Mouse (Mus musculus): ENCODE results near the gene Acot5. TPM values are rescaled to one million over a fixed set of nuclear protein-coding genes. Genes with fewer than 3 reads are reported as not detected.

Gene Acot5
- total and polyA plus RNA-seq, 3 experiments = not detected

DNA sequence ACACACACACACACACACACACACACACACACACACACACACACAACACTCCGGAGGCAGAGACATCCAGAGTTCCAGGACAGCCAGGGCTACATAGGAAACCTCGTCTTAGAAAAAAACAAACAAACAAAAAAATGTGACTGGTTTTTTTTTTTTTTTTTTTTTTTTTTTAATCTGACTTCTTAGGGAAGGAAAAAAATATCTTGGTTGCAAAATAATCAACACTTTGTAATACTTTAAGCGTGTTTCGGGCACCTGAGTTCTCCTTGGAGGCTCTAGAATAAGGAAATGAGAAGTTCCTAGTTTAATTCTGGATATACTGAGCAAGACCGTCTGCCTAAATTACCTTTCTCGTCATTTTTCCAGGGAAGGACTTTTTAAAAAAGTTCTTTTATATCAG, 44.6 kb downstream of the Acot5 start:
- Histone ChIP-seq H3K9ac (ENCODE audit: control insufficient read depth, low read depth, low read length, poor library complexity, severe bottlenecking) (peak overlapping the region; percentile 70), H3K27me3 (ENCODE audit: control insufficient read depth in 1 of 2, insufficient read depth in 2 of 2, low read length in 2 of 2) (no peaks in the 10 kb centered on the region), H3K27ac (ENCODE audit: control insufficient read depth, low read depth, low read length) (no peak overlapping the region), H3K4me3 (ENCODE audit: control insufficient read depth in 1 of 2, insufficient read depth in 1 of 2, low read depth in 2 of 2, low read length in 2 of 2) (peak overlapping the region; percentile 64 to 87), H3K4me1 (ENCODE audit: control insufficient read depth in 1 of 2, insufficient read depth in 2 of 2, low read length in 2 of 2) (peaks cover 0 to 4% of the 10 kb centered on the region in 2 experiments; a peak in 1 of 4 replicates), H3K79me2 (ENCODE audit: control insufficient read depth, insufficient read depth, low read length, poor library complexity) (no peaks in the 10 kb centered on the region), H3K36me3 (ENCODE audit: control insufficient read depth in 1 of 2, insufficient read depth in 2 of 2, low read length in 2 of 2) (peaks cover 0 to 3% of the 10 kb centered on the region in 2 experiments; a peak in 2 of 4 replicates), H3K9me3 (replicated peaks; ENCODE audit: insufficient read depth, low read length) (no peaks in the 10 kb centered on the region)
- TF ChIP-seq ZNF384 (IDR thresholded peaks at IDR 0.05; ENCODE audit: low read depth, low read length) = peak; percentile 82; the same call in 1 of the 2 replicates
- TF ChIP-seq ZMIZ1 (IDR thresholded peaks at IDR 0.05; ENCODE audit: low read depth, low read length) = no peak
- DNase-seq (ENCODE audit: low read depth, low spot score) = peak; percentile 17

- H3K9me3 ChIP-seq (replicated peaks; ENCODE audit: insufficient read depth, low read length) = no peaks in the 10 kb centered on the region
- no peak within 1 kb of the TSS for H3K27ac ChIP-seq (ENCODE audit: control insufficient read depth, low read depth, low read length)
- H3K4me1 ChIP-seq (ENCODE audit: control insufficient read depth in 1 of 2, insufficient read depth in 2 of 2, low read length in 2 of 2) = peaks cover 0 to 4% of the 10 kb centered on the region in 2 experiments; a peak in 2 of 4 replicates
- peak; percentile 94 for DNase-seq (ENCODE audit: low read depth, low spot score)
- H3K79me2 ChIP-seq (ENCODE audit: control insufficient read depth, insufficient read depth, low read length, poor library complexity) = no peaks in the 10 kb centered on the region
- H3K9ac ChIP-seq (ENCODE audit: control insufficient read depth, low read depth, low read length, poor library complexity, severe bottlenecking) = peak within 1 kb of the TSS; percentile 70
- peak within 1 kb of the TSS; percentile 72 to 87 for H3K4me3 ChIP-seq (ENCODE audit: control insufficient read depth in 1 of 2, insufficient read depth in 1 of 2, low read depth in 2 of 2, low read length in 2 of 2)
- no peaks in the 10 kb centered on the region for H3K27me3 ChIP-seq (ENCODE audit: control insufficient read depth in 1 of 2, insufficient read depth in 2 of 2, low read length in 2 of 2)
- H3K36me3 ChIP-seq (ENCODE audit: control insufficient read depth in 1 of 2, insufficient read depth in 2 of 2, low read length in 2 of 2) = peaks cover 0 to 3% of the 10 kb centered on the region in 2 experiments; a peak in 2 of 4 replicates
- TF ChIP-seq TBP (IDR thresholded peaks at IDR 0.05; ENCODE audit: low read depth, low read length) (no peak), SIN3A (IDR thresholded peaks at IDR 0.05; ENCODE audit: low read length) (peak; percentile 90), NELFE (IDR thresholded peaks at IDR 0.05; ENCODE audit: low read depth, low read length) (peak; percentile 9), ZC3H11A (IDR thresholded peaks at IDR 0.05; ENCODE audit: low read depth, low read length) (no peak), CHD2 (IDR thresholded peaks at IDR 0.05; ENCODE audit: low read length) (no peak), MAFK (IDR thresholded peaks at IDR 0.05; ENCODE audit: borderline replicate concordance, low read depth, low read length) (no peak), POLR2AphosphoS2 (IDR thresholded peaks at IDR 0.05; ENCODE audit: low read length) (no peak), MAX (IDR thresholded peaks at IDR 0.05; ENCODE audit: low read length) (no peak), CHD1 (IDR thresholded peaks at IDR 0.05; ENCODE audit: low read depth, low read length) (no peak), CTCF (IDR thresholded peaks at IDR 0.05 in 2 of 3, conservative IDR thresholded peaks at IDR 0.05 in 1 of 3; ENCODE audit: control insufficient read depth in 1 of 3, insufficient read depth in 1 of 3, low read depth in 2 of 3, low read length in 3 of 3, poor library complexity in 1 of 3, severe bottlenecking in 1 of 3) (no peak), NRF1 (IDR thresholded peaks at IDR 0.05; ENCODE audit: insufficient read depth, low read depth, low read length, poor library complexity, severe bottlenecking) (peak; percentile 88), ELF1 (IDR thresholded peaks at IDR 0.05; ENCODE audit: low read depth, low read length) (no peak), RCOR1 (IDR thresholded peaks at IDR 0.05; ENCODE audit: low read depth, low read length) (no peak), MAZ (IDR thresholded peaks at IDR 0.05; ENCODE audit: low read depth, low read length) (no peak), EP300 (IDR thresholded peaks at IDR 0.05; ENCODE audit: low read depth in 1 of 2, low read length in 2 of 2) (no peak), HCFC1 (IDR thresholded peaks at IDR 0.05; ENCODE audit: low read depth, low read length) (peak; percentile 67), GABPA (IDR thresholded peaks at IDR 0.05; ENCODE audit: low read depth, low read length) (no peak), SMC3 (IDR thresholded peaks at IDR 0.05; ENCODE audit: low read depth, low read length) (no peak), GATA1 (IDR thresholded peaks at IDR 0.05; ENCODE audit: low read depth, low read length) (no peak), ETS1 (IDR thresholded peaks at IDR 0.05; ENCODE audit: low read depth, low read length) (no peak), E2F4 (IDR thresholded peaks at IDR 0.05; ENCODE audit: borderline replicate concordance, low read depth, low read length) (no peak), MXI1 (IDR thresholded peaks at IDR 0.05; ENCODE audit: low read depth, low read length) (peak; percentile 54; the same call in 1 of the 2 replicates), ZMIZ1 (IDR thresholded peaks at IDR 0.05; ENCODE audit: low read depth, low read length) (no peak), TAL1 (IDR thresholded peaks at IDR 0.05; ENCODE audit: low read length) (no peak), BHLHE40 (IDR thresholded peaks at IDR 0.05; ENCODE audit: borderline replicate concordance, low read depth, low read length) (no peak), JUND (IDR thresholded peaks at IDR 0.05; ENCODE audit: low read depth, low read length) (no peak), UBTF (IDR thresholded peaks at IDR 0.05; ENCODE audit: borderline replicate concordance, insufficient read depth, low read depth, low read length) (no peak), POLR2AphosphoS5 (IDR thresholded peaks at IDR 0.05; ENCODE audit: borderline replicate concordance, low read depth, low read length) (no peak), MEF2A (IDR thresholded peaks at IDR 0.05; ENCODE audit: extremely low read depth, insufficient replicate concordance, low read depth, low read length, poor library complexity, severe bottlenecking) (no peak)
Observed at GRCm38 (mm10) chr12:84114153-84114994, 45.2 kb downstream of the Acot5 start, which contains the start of gene Dnal1. TSS of gene Dnal1 (plus strand) at chr12:84114366.
